ENCODE assay signal across 31 mouse cellular contexts in genomic region chr13:92846438-92846837, GRCm38 (mm10). TPM values are rescaled to one million over a fixed set of nuclear protein-coding genes. Genes with fewer than 3 reads are reported as not detected.
DNase-seq lines count a peak whose midpoint lies in the region; ATAC-seq and TF ChIP-seq lines count a peak whose summit lies in the region.
"Had no signal": no experiment of that assay in that cellular context is flagged by ENCODE, and none has a peak within 500 bp of the region (broad histone marks: within the 10 kb centered on the region; RNA-seq: fewer than 3 reads in every experiment).

No protein-coding gene starts in this region.

- H3K9ac ChIP-seq in liver, adult 2 months (ENCODE audit: low read depth, low read length) = no peak overlapping the region
- H3K9ac ChIP-seq in liver, embryonic 15.5 days = no peak overlapping the region
- H3K9ac ChIP-seq: embryonic facial prominence, embryonic 12.5 days; embryonic facial prominence, embryonic 15.5 days; forebrain, postnatal 0 days; heart, embryonic 12.5 days; heart, embryonic 15.5 days; hindbrain, embryonic 13.5 days had no signal

- no peak overlapping the region for H3K27ac ChIP-seq in liver, adult 2 months (replicated peaks; ENCODE audit: insufficient read depth, low read depth, low read length)
- peak overlapping the region; percentile 19; the same call in 1 of the 2 replicates for H3K27ac ChIP-seq in liver, embryonic 15.5 days (replicated peaks)
- H3K27ac ChIP-seq: embryonic facial prominence, embryonic 12.5 days; embryonic facial prominence, embryonic 15.5 days; gastrocnemius, adult 2 months; heart, embryonic 15.5 days; hindbrain, embryonic 10.5 days; hindbrain, embryonic 13.5 days had no signal

- DNase-seq in liver, adult 2 months (ENCODE audit: extremely low read depth, low read depth, low spot score) = peak; percentile 73
- DNase-seq in liver = no peak
- DNase-seq in c-Kit-positive CD71-positive TER-119-positive erythroid progenitor cells, embryonic 14.5 days (ENCODE audit: low spot score) = peak; percentile 3
- DNase-seq in layer of hippocampus, postnatal 10 days (ENCODE audit: low spot score in 2 of 2) = no peak
- DNase-seq: adrenal gland, postnatal 10 days; adrenal gland, postnatal 36 days; B cell, adult 2 months; cerebellum, adult 11 months; cerebellum, adult 2 months; cerebellum, adult 9-11 months; cerebellum, postnatal 25 days; forebrain, postnatal 0 days; gastrocnemius, adult 2 months; gastrocnemius, postnatal 14 days; heart, adult 18-20 months; heart, postnatal 10 days; heart, postnatal 36 days had no signal

- H3K4me1 ChIP-seq in liver, adult 2 months (ENCODE audit: control insufficient read depth, insufficient read depth, low read length) = peaks cover 6% of the 10 kb centered on the region; the same call in 1 of the 2 replicates
- peaks cover 41% of the 10 kb centered on the region for H3K4me1 ChIP-seq in liver, embryonic 15.5 days (replicated peaks)
- H3K4me1 ChIP-seq: embryonic facial prominence, embryonic 15.5 days had no signal

- no peaks in the 10 kb centered on the region for H3K27me3 ChIP-seq in liver, adult 2 months (ENCODE audit: control insufficient read depth, insufficient read depth, low read length)
- H3K27me3 ChIP-seq in liver, embryonic 15.5 days = no peaks in the 10 kb centered on the region
- H3K27me3 ChIP-seq: CH12.LX; embryonic facial prominence, embryonic 12.5 days; embryonic facial prominence, embryonic 15.5 days; heart, embryonic 12.5 days; heart, embryonic 15.5 days; hindbrain, embryonic 13.5 days had no signal

- no peak for ATAC-seq in liver, embryonic 15.5 days (ENCODE audit: insufficient read depth)
- no peak for ATAC-seq in granulocyte monocyte progenitor cell, adult 5-6 weeks (replicated peaks; ENCODE audit: poor library complexity, severe bottlenecking)
- ATAC-seq: forebrain, embryonic 14.5 days; forebrain, postnatal 0 days; hindbrain, embryonic 16.5 days; Patski had no signal

- no peak for TF ChIP-seq CTCF in liver, adult 2 months (IDR thresholded peaks at IDR 0.05; ENCODE audit: low read depth, low read length)

- H3K36me3 ChIP-seq in liver, adult 2 months (ENCODE audit: control insufficient read depth, insufficient read depth, low read length) = peaks cover 28% of the 10 kb centered on the region
- peaks cover 26% of the 10 kb centered on the region for H3K36me3 ChIP-seq in liver, embryonic 15.5 days (replicated peaks)

- no peak for TF ChIP-seq POLR2A in liver, adult 2 months (IDR thresholded peaks at IDR 0.05; ENCODE audit: extremely low read depth, insufficient read depth, low read length)

- no peak overlapping the region for H3K4me3 ChIP-seq in liver, adult 2 months (ENCODE audit: insufficient read depth, low read depth, low read length)
- H3K4me3 ChIP-seq in liver, embryonic 15.5 days (replicated peaks) = no peak overlapping the region
- H3K4me3 ChIP-seq: embryonic facial prominence, embryonic 12.5 days; embryonic facial prominence, embryonic 15.5 days; gastrocnemius, adult 2 months; heart, embryonic 12.5 days; heart, embryonic 15.5 days; hindbrain, embryonic 10.5 days; hindbrain, embryonic 13.5 days had no signal

- no peak overlapping the region for H3K4me2 ChIP-seq in liver, embryonic 15.5 days
- H3K4me2 ChIP-seq: embryonic facial prominence, embryonic 12.5 days; embryonic facial prominence, embryonic 15.5 days; heart, embryonic 12.5 days; hindbrain, embryonic 13.5 days had no signal

- no peaks in the 10 kb centered on the region for H3K79me2 ChIP-seq in liver, adult 2 months (ENCODE audit: control insufficient read depth, insufficient read depth, low read length)

- H3K9me3 ChIP-seq in liver, embryonic 15.5 days (replicated peaks) = no peaks in the 10 kb centered on the region
- H3K9me3 ChIP-seq: embryonic facial prominence, embryonic 12.5 days; embryonic facial prominence, embryonic 15.5 days; G1E; heart, embryonic 12.5 days; heart, embryonic 15.5 days; hindbrain, embryonic 10.5 days; hindbrain, embryonic 13.5 days had no signal

- 56% methylated on average over 4 of the region's 4 CpGs for WGBS in liver, adult 2 months
- 70% methylated on average over 4 of the region's 4 CpGs for WGBS in liver, embryonic 15.5 days (ENCODE audit: insufficient replicate concordance)

RNA-seq across cellular contexts. Expression of gene Mtx3, which starts 1.9 kb away (rescaled TPM):
- total RNA-seq in liver, adult 2 months (2014; rRNA removed) = 10.4 and 12.3 TPM in 2 replicates
- 2.6 TPM in 2 replicates for polyA plus RNA-seq in liver, adult 2 months (2012; rRNA removed)
- polyA plus RNA-seq in liver, embryonic 15.5 days (2015; fragmentation: Nextera tagmentation; extraction: Ambion mirVana) = 0.52 and 0.83 TPM in 2 replicates
- 10 to 100 TPM; 33.1 to 35.8 TPM for total RNA-seq in layer of hippocampus, postnatal 10 days (2021)
- total RNA-seq in granulocyte monocyte progenitor cell, adult 5-6 weeks (2014; fragmentation: Nextera tagmentation) = 8.9 and 20.5 TPM in 2 replicates
- 6.5 and 11.1 TPM in 2 replicates for total RNA-seq in granulocyte monocyte progenitor cell, adult 5-6 weeks (2017)

RNA-seq across cellular contexts. Expression of gene Thbs4, which starts 51.8 kb away (rescaled TPM):
- 0.09 TPM in 1 of 2 replicates, not detected in the other for total RNA-seq in liver, adult 2 months (2014; rRNA removed)
- polyA plus RNA-seq in liver, adult 2 months (2012; rRNA removed) = 0.04 and 0.05 TPM in 2 replicates
- 0.30 and 0.45 TPM in 2 replicates for polyA plus RNA-seq in liver, embryonic 15.5 days (2015; fragmentation: Nextera tagmentation; extraction: Ambion mirVana)
- total RNA-seq in layer of hippocampus, postnatal 10 days (2021) = 1 to 10 TPM; 3.5 to 4.9 TPM
- not detected in 2 replicates for total RNA-seq in granulocyte monocyte progenitor cell, adult 5-6 weeks (2014; fragmentation: Nextera tagmentation)
- not detected in 2 replicates for total RNA-seq in granulocyte monocyte progenitor cell, adult 5-6 weeks (2017)
- total RNA-seq: CH12.LX; common myeloid progenitor, adult 5-6 weeks; G1E had no signal
- polyA plus RNA-seq: G1E, Patski had no signal

Comparison
In these comparisons a context has a peak if more than half of its experiments do, and no peak if none do; other contexts are left out.
1. DNase-seq: peak in liver, adult 2 months (single experiment) and c-Kit-positive CD71-positive TER-119-positive erythroid progenitor cells, embryonic 14.5 days (single experiment); none in liver (single experiment) and layer of hippocampus, postnatal 10 days (0 of 2).